Mouse (Mus musculus) lung, adult 2 months (tissue): ENCODE measurements at regions not wholly inside any gene's neighbourhood (a gene's known extent, or its start where the extent isn't known, plus 50 kb on each side); places are given as distances from the start of the nearest gene placed in this dataset.
A peak's percentile ranks its signal among the peaks of the same experiment; 100 is the strongest.

Experiments
- DNase-seq: peaks from one replicate; pipeline ENCODE4 v3.0.0; 2022
- H3K4me1 ChIP-seq: fragments of 200-500 bp; 2 replicates; pipeline ENCODE4 v1.6.1; 2011; ENCODE audit warnings: low read length; ENCODE audit not compliant: control insufficient read depth, insufficient read depth
- H3K4me3 ChIP-seq: fragments of 200-500 bp; replicated peaks from 2 replicates; pipeline ENCODE3; 2011; ENCODE audit warnings: low read depth, mild to moderate bottlenecking, control low read depth, low read length; ENCODE audit errors: extremely low read depth
- CTCF ChIP-seq: fragments of 200-500 bp; IDR thresholded peaks from 2 replicates; pipeline ENCODE4 v1.5.1; 2011; ENCODE audit warnings: mild to moderate bottlenecking, low read length, control low read depth; ENCODE audit not compliant: insufficient read depth
- POLR2A ChIP-seq: fragments of 200-500 bp; IDR thresholded peaks from 2 replicates; pipeline ENCODE4 v1.6.1; 2011; ENCODE audit warnings: low read depth, mild to moderate bottlenecking, control low read depth, low read length, borderline replicate concordance; ENCODE audit errors: extremely low read depth
- WGBS: fragments of 180-500 bp; shearing (Covaris S2); methylation state at CpG from one replicate; pipeline ENCODE4 v1.1.7; 2018; 5-methylcytosine and 5-hydroxymethylcytosine counted together

GRCm38 (mm10) chr3:48911758-48912157 lies 845.4 kb downstream of the Pcdh18 start:
- no peak for DNase-seq
- WGBS = 39% methylated on average over 2 of the region's 2 CpGs
- Histone ChIP-seq H3K4me3 (no peak overlapping the region), H3K4me1 (no peaks in the 10 kb centered on the region)
- TF ChIP-seq POLR2A = no peak
- no peak for TF ChIP-seq CTCF

- TF ChIP-seq POLR2A = no peak
- TF ChIP-seq CTCF = no peak
- H3K4me3 ChIP-seq = no peak overlapping the region
- no peak for DNase-seq
- 79% methylated on average over 3 of the region's 3 CpGs for WGBS
- no peaks in the 10 kb centered on the region for H3K4me1 ChIP-seq
Measured at GRCm38 (mm10) chr3:48890403-48890802, 866.7 kb downstream of the Pcdh18 start.

- H3K4me1 ChIP-seq = no peaks in the 10 kb centered on the region
- H3K4me3 ChIP-seq = no peak overlapping the region
- WGBS = 25% methylated on average over 4 of the region's 4 CpGs
- TF ChIP-seq POLR2A (no peak), CTCF (no peak)
- no peak for DNase-seq
Measured at GRCm38 (mm10) chr3:48887885-48888284, 869.2 kb downstream of the Pcdh18 start.

- Histone ChIP-seq H3K4me1 (no peaks in the 10 kb centered on the region), H3K4me3 (no peak overlapping the region)
- 52% methylated on average over 2 of the region's 2 CpGs for WGBS
- TF ChIP-seq POLR2A = no peak
- TF ChIP-seq CTCF = no peak
- DNase-seq = no peak
Measured at GRCm38 (mm10) chr3:48869527-48869926, 887.6 kb downstream of the Pcdh18 start.

- 0 out of 2 replicates have a peak, but pooled peaks have one; percentile 6 for TF ChIP-seq CTCF
- TF ChIP-seq POLR2A = no peak
- WGBS = 43% methylated on average over 6 of the region's 6 CpGs
- H3K4me3 ChIP-seq = no peak overlapping the region
- no peaks in the 10 kb centered on the region for H3K4me1 ChIP-seq
- DNase-seq = peak; percentile 7
Measured at GRCm38 (mm10) chr3:48846049-48846653, 911.0 kb downstream of the Pcdh18 start.

- Histone ChIP-seq H3K4me3 (no peak overlapping the region), H3K4me1 (no peaks in the 10 kb centered on the region)
- TF ChIP-seq CTCF (no peak), POLR2A (no peak)
- no peak for DNase-seq
- WGBS = 53% methylated on average over 3 of the region's 3 CpGs
Measured at GRCm38 (mm10) chr3:48840692-48841091, 916.4 kb downstream of the Pcdh18 start.

GRCm38 (mm10) chr3:48823360-48823759 lies 933.8 kb downstream of the Pcdh18 start:
- WGBS = 54% methylated on average over 6 of the region's 6 CpGs

GRCm38 (mm10) chr3:48804398-48804797 lies 952.7 kb downstream of the Pcdh18 start:
- Histone ChIP-seq H3K4me1 (no peaks in the 10 kb centered on the region), H3K4me3 (no peak overlapping the region)
- no peak for DNase-seq
- 59% methylated on average over 5 of the region's 5 CpGs for WGBS
- TF ChIP-seq POLR2A = no peak
- no peak for TF ChIP-seq CTCF

More at GRCm38 (mm10) chr3:48823360-48823759, 933.8 kb downstream of the Pcdh18 start:
- no peak for DNase-seq
- TF ChIP-seq POLR2A = no peak
- no peak for TF ChIP-seq CTCF
- Histone ChIP-seq H3K4me3 (no peak overlapping the region), H3K4me1 (no peaks in the 10 kb centered on the region)

- no peaks in the 10 kb centered on the region for H3K4me1 ChIP-seq
- H3K4me3 ChIP-seq = no peak overlapping the region
- DNase-seq = no peak
- TF ChIP-seq POLR2A = no peak
- no peak for TF ChIP-seq CTCF
- 77% methylated on average over 4 of the region's 4 CpGs for WGBS
Measured at GRCm38 (mm10) chr3:48771709-48772108, 985.4 kb downstream of the Pcdh18 start.
